In genomic region chr6:55108358-55108757, GRCm38 (mm10) we compare ENCODE assay signal across 8 mouse cellular contexts. TPM values are rescaled to one million over a fixed set of nuclear protein-coding genes. Genes with fewer than 3 reads are reported as not detected.
A peak's percentile ranks its signal among the peaks of the same experiment; 100 is the strongest.
DNase-seq lines count a peak whose midpoint lies in the region; ATAC-seq lines count a peak whose summit lies in the region.

No protein-coding gene starts in this region.

- 0 out of 2 replicates have a peak, but pooled peaks cover 4% of the 10 kb centered on the region for H3K27me3 ChIP-seq in kidney, embryonic 14.5 days (ENCODE audit: control insufficient read depth, insufficient read depth, low read length)

- 10% methylated on average over 7 of the region's 7 CpGs for WGBS in kidney, embryonic 14.5 days

- H3K9me3 ChIP-seq in kidney, embryonic 14.5 days (ENCODE audit: control insufficient read depth, low read length) = no peaks in the 10 kb centered on the region

- no peak overlapping the region for H3K9ac ChIP-seq in kidney, embryonic 14.5 days (ENCODE audit: low read depth, low read length)

- no peaks in the 10 kb centered on the region for H3K4me1 ChIP-seq in kidney, embryonic 14.5 days (ENCODE audit: control insufficient read depth, insufficient read depth, low read length)

- no peak overlapping the region for H3K4me3 ChIP-seq in kidney, embryonic 14.5 days (ENCODE audit: low read length)

- ATAC-seq in kidney, embryonic 14.5 days (ENCODE audit: low FRiP score, low TSS enrichment) = 0 out of 2 replicates have a peak, but pooled peaks have one; percentile 49

- no peak overlapping the region for H3K4me2 ChIP-seq in kidney, embryonic 14.5 days (replicated peaks; ENCODE audit: low read depth, low read length)

- H3K36me3 ChIP-seq in kidney, embryonic 14.5 days (ENCODE audit: control insufficient read depth, insufficient read depth, low read length) = no peaks in the 10 kb centered on the region

- DNase-seq in ovary, postnatal 14 days (ENCODE audit: low spot score) = peak; percentile 43
- DNase-seq in ovary, postnatal 10 days (ENCODE audit: low spot score) = no peak
- peak; percentile 56 to 63 for DNase-seq in adrenal gland, postnatal 36 days
- DNase-seq in mesoderm, embryonic 11.5 days (ENCODE audit: low read depth, low spot score) = peak; percentile 85
- DNase-seq in left cerebral cortex, adult 18-20 months (ENCODE audit: low spot score in 2 of 2) = no peak
- no peak for DNase-seq in cerebellum, adult 9-11 months
- DNase-seq in right cerebral cortex, postnatal 14 days = no peak

- H3K27ac ChIP-seq in kidney, embryonic 14.5 days (ENCODE audit: low read depth, low read length) = no peak overlapping the region

RNA-seq across cellular contexts. Expression of gene Crhr2, which starts 24.5 kb away (rescaled TPM):
- total RNA-seq in adrenal gland, postnatal 36 days (2021) = not detected
- not detected in 2 replicates for polyA plus RNA-seq in kidney, embryonic 14.5 days (2014; fragmentation: Nextera tagmentation; extraction: Ambion mirVana)
- total RNA-seq in left cerebral cortex, adult 18-20 months (2021) = 1 to 10 TPM; 2.9 to 3.2 TPM

Comparison
In these comparisons a context has a peak if more than half of its experiments do, and no peak if none do; other contexts are left out.
1. DNase-seq: peak in ovary, postnatal 14 days (single experiment), adrenal gland, postnatal 36 days (2 of 2) and mesoderm, embryonic 11.5 days (single experiment); none in ovary, postnatal 10 days (single experiment), left cerebral cortex, adult 18-20 months (0 of 2), cerebellum, adult 9-11 months (single experiment) and right cerebral cortex, postnatal 14 days (single experiment).